Mouse (Mus musculus): ENCODE data around the gene Uggt1. TPM values are rescaled to one million over a fixed set of nuclear protein-coding genes. Genes with fewer than 3 reads are reported as not detected.

The Uggt1 gene
- polyA plus RNA-seq, 3 experiments from 2014 or later: 22.5 to 27.7 (median 25.2) TPM

DNA sequence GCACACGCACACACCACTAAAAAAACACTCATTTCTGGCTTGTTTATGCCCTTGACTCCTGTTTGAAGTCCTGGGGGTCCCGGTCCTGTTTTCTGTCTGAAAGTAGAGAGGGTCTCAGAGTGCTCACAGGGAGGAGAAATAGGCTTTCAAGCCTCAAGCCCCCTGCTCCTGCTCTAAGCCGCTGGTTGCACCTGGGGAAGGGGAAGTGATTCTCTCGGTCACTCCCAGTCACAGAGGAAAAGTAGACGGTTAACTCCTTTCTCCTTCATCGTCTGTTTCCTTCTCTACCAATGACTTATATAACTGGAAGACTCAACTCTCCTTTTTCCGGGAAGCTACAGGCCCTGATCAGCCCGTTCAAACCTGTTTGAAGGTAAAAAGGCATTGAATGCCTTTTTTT lies 130.8 kb downstream of the Uggt1 start:
- ATAC-seq: no peak

DNA sequence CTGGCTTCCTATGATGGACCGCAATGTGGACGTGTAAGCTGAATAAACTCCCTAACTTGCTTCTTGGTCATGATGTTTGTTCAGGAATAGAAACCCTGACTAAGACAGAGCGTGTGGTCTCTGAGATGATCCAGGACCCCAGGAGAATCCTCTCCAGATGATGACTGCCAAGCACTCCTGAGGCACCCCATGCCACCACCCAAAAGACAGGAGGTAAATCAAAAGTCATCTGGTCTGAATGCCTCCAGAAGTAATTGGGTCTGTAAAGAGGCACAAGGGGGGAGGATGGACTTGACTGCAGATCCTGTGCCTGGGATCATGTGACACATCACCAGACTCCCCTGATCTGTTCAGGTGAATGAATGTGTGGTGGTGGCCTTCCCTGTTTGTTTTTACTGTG lies 131.9 kb downstream of the Uggt1 start:
- no peak for ATAC-seq

DNA sequence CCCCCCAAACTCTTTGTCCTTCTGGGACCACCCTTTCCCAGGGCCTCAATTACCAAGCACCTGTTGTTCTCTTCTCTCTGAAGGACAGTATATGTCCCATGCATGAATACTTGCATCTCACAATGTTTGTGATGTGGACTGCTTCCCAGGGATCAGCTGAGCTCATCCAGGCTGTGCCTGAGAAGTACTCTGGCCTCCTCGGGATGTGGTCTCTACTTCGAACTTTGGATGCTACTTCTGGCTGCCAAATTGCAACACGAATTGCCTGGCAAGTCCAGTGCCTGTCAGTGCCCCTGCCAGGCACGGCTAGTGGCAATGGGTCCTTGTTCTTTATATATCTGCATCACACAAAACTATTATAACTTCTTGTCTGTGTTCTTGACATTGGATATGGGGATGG lies 134.5 kb downstream of the Uggt1 start:
- ATAC-seq: no peak

DNA sequence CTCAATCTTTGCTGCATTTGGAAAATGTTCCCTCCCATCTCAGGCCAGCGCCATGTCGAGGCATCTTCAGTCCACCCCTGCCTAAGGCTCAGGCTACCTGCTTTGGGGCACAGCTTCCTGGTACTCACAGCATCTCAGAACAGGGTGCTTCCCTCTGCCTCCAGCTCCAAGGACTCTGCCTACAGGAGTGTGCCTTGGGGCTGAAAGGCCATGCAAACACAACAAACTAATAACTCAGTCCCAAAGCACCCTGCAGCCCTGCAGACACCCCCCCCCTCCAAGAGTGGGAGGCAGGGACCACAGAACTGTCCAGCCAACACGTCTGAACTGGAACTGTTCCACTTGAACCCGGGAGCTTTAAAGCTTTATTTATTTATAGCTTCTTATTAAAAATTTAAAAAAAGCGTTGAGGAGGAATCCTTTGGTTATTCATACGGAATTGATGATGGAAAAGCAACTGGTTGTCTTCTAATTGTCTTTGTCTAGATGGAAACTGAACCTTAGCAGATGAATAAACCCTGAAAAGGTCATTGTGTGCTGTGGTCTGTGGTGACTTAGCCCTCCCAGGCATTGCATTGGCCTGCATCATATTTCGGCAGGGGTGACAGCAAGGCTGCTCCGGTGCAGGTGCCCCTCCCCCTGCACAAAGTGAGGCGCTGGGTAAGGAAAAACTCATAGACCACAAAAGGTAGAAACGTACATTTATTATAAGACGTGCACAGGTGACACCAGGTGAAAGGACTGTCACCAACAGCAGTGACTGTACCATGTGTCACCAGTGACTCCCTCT lies 138.4 kb downstream of the Uggt1 start:
- ATAC-seq: no peak

DNA sequence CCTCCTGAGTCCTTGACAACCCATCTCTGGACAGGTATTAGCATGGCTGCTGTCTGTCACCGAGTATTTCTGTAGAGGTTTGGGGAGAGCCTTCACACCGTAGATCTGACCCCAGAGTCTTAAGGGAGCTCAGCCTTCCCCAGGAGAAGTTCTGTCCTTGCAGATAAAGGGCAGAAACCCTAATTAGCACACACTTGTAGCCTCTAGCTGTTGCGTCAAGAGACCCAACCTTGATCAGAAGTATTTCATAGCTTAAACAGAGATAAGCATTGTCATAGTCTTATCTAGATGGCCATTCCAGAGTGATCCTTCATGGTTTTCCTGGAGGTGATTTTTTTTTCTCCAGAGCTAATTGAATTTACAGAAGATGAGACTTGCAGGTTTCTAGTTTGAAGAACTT lies 144.1 kb downstream of the Uggt1 start:
- no peak for ATAC-seq

DNA sequence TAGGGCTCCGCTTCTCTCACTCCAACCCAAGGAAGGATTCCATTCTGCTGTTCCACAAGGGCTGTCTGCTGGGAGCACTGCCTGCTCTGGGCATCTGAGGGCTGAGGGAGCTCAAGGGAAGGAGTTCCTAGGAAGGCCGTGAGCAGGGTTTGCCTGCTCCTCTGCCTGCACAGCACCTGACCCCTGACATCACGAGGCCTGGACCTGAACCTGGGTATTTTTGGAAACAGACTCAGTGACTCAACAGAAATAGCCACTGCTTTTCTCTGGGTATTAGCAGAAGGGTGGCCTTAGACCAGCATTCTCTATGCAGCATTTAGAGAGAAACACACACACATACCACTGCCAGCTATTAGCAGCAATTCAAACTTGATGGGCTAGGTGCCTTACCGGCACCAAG lies 146.1 kb downstream of the Uggt1 start:
- ATAC-seq: no peak

DNA sequence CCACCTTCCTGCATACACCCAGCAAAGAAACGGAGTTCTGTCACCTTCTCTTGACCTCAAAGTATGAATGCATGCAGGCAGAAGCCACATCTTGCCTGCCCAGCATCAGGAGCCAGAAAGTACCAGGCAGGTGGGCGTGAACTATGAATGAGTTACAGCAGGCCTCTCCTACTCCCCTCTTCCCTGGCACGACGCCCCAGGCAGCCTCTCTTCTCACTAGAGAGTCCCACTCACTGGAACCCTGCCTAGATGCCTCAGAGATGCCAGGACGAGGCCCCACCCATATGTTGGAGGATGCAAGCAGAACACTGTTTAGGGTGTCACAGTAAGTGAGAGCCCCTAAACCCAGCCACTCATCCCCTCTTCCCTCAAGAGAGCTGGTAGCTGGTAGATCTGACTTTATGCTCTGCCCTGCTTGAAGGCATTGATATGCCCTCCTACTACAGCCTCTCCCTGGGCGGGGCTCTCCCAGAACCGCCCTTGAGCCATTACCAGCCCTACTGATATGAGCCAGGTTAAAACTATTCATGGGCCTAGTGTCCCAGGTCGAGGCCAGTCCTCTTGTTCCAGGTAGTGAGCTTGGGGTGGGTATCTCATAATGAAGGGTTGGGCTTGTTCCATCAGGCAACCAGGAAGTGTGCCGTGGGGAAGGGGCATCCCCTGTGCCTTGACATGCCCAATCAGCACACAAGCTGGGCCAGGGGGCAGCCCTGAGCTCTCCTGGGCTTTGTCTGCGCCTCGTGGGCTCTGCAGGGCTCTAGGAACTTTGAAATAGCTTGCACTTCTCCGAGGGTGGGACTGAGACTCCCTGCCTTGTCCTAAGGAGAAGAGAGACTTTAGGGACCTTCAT lies 148.9 kb downstream of the Uggt1 start:
- no peak for ATAC-seq

DNA sequence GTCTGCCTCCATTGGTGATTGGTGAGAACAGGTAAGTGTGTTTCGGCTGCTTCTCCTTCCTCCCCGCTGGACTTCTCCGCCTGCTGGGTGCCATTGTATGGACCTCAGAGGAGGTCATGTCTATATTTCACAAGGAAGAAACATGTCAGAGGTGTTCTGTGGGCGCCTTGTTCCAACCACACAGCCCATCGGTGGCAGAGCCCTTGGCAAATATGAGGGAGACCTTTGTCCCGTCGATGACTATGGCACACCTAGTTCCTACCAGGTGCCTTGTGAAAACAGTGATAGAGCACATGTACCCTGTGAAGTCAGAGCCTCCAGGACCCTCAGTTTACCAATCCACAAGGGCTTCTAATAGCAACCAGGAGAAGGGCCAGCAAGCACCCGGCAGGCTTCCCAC lies 150.8 kb downstream of the Uggt1 start:
- ATAC-seq: no peak

DNA sequence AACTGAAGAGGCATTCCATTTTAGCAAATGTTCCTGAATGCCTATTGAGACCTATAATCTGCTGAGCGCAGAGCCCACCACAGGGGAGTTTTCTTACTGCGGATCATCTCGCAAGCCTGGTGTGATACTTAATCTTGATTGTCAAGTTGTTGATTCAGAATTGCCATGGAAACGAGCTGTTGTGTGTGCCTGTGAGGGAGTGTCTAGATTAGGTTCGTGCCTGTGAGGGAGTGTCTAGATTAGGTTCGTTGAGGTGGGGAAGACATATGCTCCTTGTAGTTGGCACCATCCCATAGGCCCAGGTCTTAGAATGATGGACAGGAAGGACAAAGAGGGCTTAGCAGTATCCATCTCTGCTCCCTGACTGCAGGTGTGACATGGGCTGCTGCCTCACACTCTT lies 153.3 kb downstream of the Uggt1 start:
- no peak for ATAC-seq

DNA sequence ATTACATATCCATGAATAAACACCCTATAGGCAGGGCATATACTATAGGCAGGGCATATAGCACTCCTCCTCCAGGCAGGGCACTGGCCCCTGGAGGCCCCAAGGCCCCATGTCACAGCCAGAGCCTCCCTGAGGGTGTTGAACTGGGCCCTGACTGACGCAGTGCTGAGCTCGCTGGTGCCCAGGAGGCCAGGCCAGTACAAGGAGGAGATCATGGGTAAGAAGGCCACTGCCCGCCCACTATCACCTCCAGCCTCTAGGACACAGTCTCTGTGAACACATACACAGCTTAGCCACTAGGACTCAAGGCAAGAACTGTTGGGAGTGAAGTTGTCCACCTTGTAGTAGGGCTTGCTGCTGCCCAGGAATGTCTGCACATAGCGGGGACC lies 153.8 kb downstream of the Uggt1 start:
- ATAC-seq: no peak

Other genes with a start within 250 kb of the Uggt1 start
- 1 to 10 TPM; 2.2 to 5.1 (median 4.9) TPM for gene Hs6st1, start 176.3 kb downstream of the Uggt1 start, polyA plus RNA-seq (2017; shearing (Covaris generic))
- 100 to 1,000 TPM in 1 of 3 experiments, 10 to 100 TPM in 2; 23.0 to 132 (median 83.6) TPM for gene Neurl3, start 30.0 kb upstream of the Uggt1 start, polyA plus RNA-seq (2017; shearing (Covaris generic))
- gene Arid5a, start 63.0 kb upstream of the Uggt1 start, polyA plus RNA-seq (2017; shearing (Covaris generic)): 10 to 100 TPM; 75.9 to 89.1 (median 88.6) TPM
- 10 to 100 TPM; 45.7 to 65.2 (median 47.4) TPM for gene Kansl3, start 124.5 kb upstream of the Uggt1 start, polyA plus RNA-seq (2017; shearing (Covaris generic))
- gene Fer1l5, start 127.6 kb upstream of the Uggt1 start, polyA plus RNA-seq (2017; shearing (Covaris generic)): under 1 TPM; 0.20 to 0.55 (median 0.39) TPM
- gene Lman2l, start 200.6 kb upstream of the Uggt1 start, polyA plus RNA-seq (2017; shearing (Covaris generic)): 10 to 100 TPM in 2 of 3 experiments, 1 to 10 TPM in 1; 7.9 to 12.0 (median 11.4) TPM
- gene Cnnm4, start 226.9 kb upstream of the Uggt1 start, polyA plus RNA-seq (2017; shearing (Covaris generic)): 10 to 100 TPM; 11.5 to 13.9 (median 12.1) TPM